Mouse (Mus musculus) ES-Bruce4 (cell line): ENCODE data around the gene Sh2b3.

Experiments
- CTCF ChIP-seq: IDR thresholded peaks from one replicate; pipeline ENCODE4 v1.8.1; 2011; ENCODE audit warnings: low read depth, low read length
- EP300 ChIP-seq: IDR thresholded peaks from 2 replicates; pipeline ENCODE4 v1.6.1; 2011; ENCODE audit warnings: low read depth, low read length; ENCODE audit not compliant: insufficient read depth
- POLR2A ChIP-seq: IDR thresholded peaks from one replicate; pipeline ENCODE4 v1.8.1; 2011; ENCODE audit warnings: low read length; ENCODE audit not compliant: insufficient read depth

DNA sequence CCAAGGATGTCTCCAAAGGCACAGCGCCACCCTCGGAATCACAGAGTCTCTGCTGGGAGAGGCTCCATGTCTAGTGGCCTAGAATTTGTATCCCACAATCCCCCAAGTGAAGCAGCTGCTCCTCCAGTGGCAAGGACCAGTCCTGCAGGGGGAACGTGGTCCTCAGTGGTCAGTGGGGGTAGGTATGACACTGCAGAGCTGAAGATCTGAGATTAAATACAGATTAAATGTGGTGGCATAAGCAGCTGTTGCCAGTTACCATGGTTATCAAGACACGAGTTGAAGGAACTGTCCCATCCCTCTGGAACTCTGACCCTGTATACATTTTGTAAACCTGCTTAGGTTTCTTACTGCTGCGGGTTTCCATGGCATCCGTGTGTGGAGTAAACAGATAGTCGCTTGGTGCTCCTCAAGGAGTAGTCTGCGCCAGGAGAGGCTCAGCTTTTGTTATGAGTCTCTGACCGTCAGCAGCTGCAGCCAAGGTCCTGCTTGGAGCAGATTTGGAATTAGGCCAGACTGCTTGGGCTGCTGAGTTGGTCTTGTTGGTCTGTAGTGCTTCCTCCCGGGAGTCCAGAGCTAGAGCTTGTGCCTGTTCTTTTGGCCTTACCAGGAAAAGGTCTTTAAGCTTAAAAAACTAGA is 53.5 kb downstream of the Sh2b3 start:
- no peak for TF ChIP-seq CTCF
- TF ChIP-seq EP300, result no peak
- no peak for TF ChIP-seq POLR2A
